Mouse (Mus musculus) hindbrain, embryonic 16.5 days (tissue): ENCODE measurements around the gene Gm47289. TPM values are rescaled to one million over a fixed set of nuclear protein-coding genes. Genes with fewer than 3 reads are reported as not detected.
A peak's percentile ranks its signal among the peaks of the same experiment; 100 is the strongest.

Experiments
- ATAC-seq: fragments of 200-750 bp; cut with Nextera tagmentation; 2 replicates; pipeline ENCODE4 v1.8.0; 2017; ENCODE audit warnings: moderate TSS enrichment, moderate library complexity
- H3K27ac ChIP-seq: fragments of 300-500 bp; sonication (generic); 2 replicates; pipeline ENCODE4 v1.5.1; 2014; ENCODE audit warnings: low read depth, mild to moderate bottlenecking, control low read depth, low read length, moderate library complexity
- H3K27me3 ChIP-seq: fragments of 300-500 bp; sonication (generic); replicated peaks from 2 replicates; pipeline ENCODE4 v1.6.1; 2014; ENCODE audit warnings: low read length; ENCODE audit not compliant: control insufficient read depth, insufficient read depth
- H3K36me3 ChIP-seq: fragments of 300-500 bp; sonication (generic); 2 replicates; pipeline ENCODE4 v1.6.1; 2014; ENCODE audit warnings: mild to moderate bottlenecking, low read length, moderate library complexity, mixed read lengths; ENCODE audit not compliant: control insufficient read depth, insufficient read depth
- H3K4me1 ChIP-seq: fragments of 300-500 bp; sonication (generic); 2 replicates; pipeline ENCODE4 v1.6.1; 2014; ENCODE audit warnings: low read depth, low read length; ENCODE audit not compliant: control insufficient read depth, insufficient read depth
- H3K4me2 ChIP-seq: fragments of 300-500 bp; sonication (generic); 2 replicates; pipeline ENCODE4 v1.6.1; 2014; ENCODE audit warnings: mild to moderate bottlenecking, low read length, control low read depth, moderate library complexity
- H3K4me3 ChIP-seq: fragments of 300-500 bp; sonication (generic); 2 replicates; pipeline ENCODE4 v1.5.1; 2014; ENCODE audit warnings: mild to moderate bottlenecking, low read length, control low read depth, moderate library complexity
- H3K9ac ChIP-seq: fragments of 300-500 bp; sonication (generic); 2 replicates; pipeline ENCODE4 v1.6.1; 2014; ENCODE audit warnings: low read depth, mild to moderate bottlenecking, control low read depth, low read length, moderate library complexity
- H3K9me3 ChIP-seq: fragments of 300-500 bp; sonication (generic); 2 replicates; pipeline ENCODE4 v1.6.1; 2014; ENCODE audit warnings: mild to moderate bottlenecking, low read length, moderate library complexity; ENCODE audit not compliant: control insufficient read depth
- WGBS: fragments of 180-500 bp; shearing (Covaris S2); extraction: QIAGEN DNeasy Blood & Tissue Kit; methylation state at CpG from one replicate; pipeline ENCODE4 v1.1.7; 2014; 5-methylcytosine and 5-hydroxymethylcytosine counted together
- polyA plus RNA-seq: library from polyadenylated mRNA; unstranded; fragments of >200 nt; fragmentation: Nextera tagmentation; extraction: Ambion mirVana; gene quantifications from 2 replicates; pipeline ENCODE4 v1.2.1, GENCODE M21; 2015

Gm47289 gene
- polyA plus RNA-seq, 1 experiment from 2014 or later, result not detected

DNA sequence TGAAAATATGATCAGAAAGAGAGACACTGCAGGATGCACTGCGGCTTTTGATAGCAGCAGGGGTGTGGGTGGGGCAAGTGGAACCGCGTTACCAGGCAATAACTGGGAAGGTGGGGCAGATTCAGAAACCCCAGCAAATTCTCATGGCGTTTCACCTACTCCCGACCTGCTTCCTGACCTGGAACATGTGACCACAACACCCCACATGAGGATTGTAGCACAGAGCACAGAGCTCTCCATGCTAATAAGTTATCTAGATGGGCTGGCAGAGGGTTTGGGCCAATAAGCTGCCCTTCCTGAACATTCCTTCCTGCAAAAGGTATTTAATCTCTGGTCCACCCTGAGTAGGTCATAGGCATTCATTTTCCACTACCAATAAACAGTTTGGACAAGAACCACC lies 28.3 kb upstream of the Gm47289 start:
- no peak overlapping the region for H3K4me2 ChIP-seq
- no peaks in the 10 kb centered on the region for H3K27me3 ChIP-seq
- WGBS, result 55% methylated on average over 5 of the region's 5 CpGs
- H3K36me3 ChIP-seq, result no peaks in the 10 kb centered on the region
- ATAC-seq, result no peak
- no peaks in the 10 kb centered on the region for H3K4me1 ChIP-seq
- H3K9me3 ChIP-seq, result no peaks in the 10 kb centered on the region
- no peak overlapping the region for H3K27ac ChIP-seq
- H3K4me3 ChIP-seq, result no peak overlapping the region
- H3K9ac ChIP-seq, result no peak overlapping the region

GRCm38 (mm10) chr9:119138836-119139235 lies 20.1 kb upstream of the Gm47289 start:
- Histone ChIP-seq H3K27me3 (no peaks in the 10 kb centered on the region), H3K4me1 (no peaks in the 10 kb centered on the region), H3K9ac (no peak overlapping the region), H3K4me2 (no peak overlapping the region), H3K4me3 (no peak overlapping the region), H3K9me3 (no peaks in the 10 kb centered on the region), H3K27ac (no peak overlapping the region), H3K36me3 (no peaks in the 10 kb centered on the region)
- ATAC-seq, result no peak
- 85% methylated on average over 2 of the region's 2 CpGs for WGBS

DNA sequence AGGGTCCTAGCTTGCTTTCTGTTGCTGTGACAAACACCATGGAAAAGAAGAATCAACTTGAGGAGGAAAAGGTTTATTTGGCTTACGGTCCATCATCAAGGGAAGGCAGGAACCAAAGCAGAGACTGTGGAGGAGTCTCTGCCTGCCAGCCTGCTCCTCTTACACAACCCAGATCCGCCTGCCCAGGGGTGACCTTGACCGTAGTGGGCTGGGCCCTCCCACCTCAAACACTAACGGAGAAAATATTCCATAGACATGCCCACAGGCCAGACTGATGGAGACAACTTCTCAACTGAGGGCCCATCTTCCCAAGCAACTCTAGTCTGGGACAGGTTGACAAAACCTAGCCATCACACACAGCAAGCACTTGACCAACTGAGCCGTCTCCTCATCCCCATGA lies 16.9 kb upstream of the Gm47289 start:
- Histone ChIP-seq H3K27me3 (no peaks in the 10 kb centered on the region), H3K4me1 (no peaks in the 10 kb centered on the region), H3K9ac (no peak overlapping the region), H3K9me3 (no peaks in the 10 kb centered on the region), H3K36me3 (no peaks in the 10 kb centered on the region), H3K4me2 (no peak overlapping the region), H3K27ac (no peak overlapping the region), H3K4me3 (no peak overlapping the region)
- ATAC-seq, result no peak
- 97% methylated on average over 5 of the region's 5 CpGs for WGBS

- Histone ChIP-seq H3K36me3 (no peaks in the 10 kb centered on the region), H3K4me1 (no peaks in the 10 kb centered on the region), H3K9ac (no peak overlapping the region), H3K4me2 (no peak overlapping the region), H3K4me3 (no peak overlapping the region), H3K27ac (no peak overlapping the region), H3K27me3 (no peaks in the 10 kb centered on the region), H3K9me3 (no peaks in the 10 kb centered on the region)
- no peak for ATAC-seq
- 78% methylated on average over 9 of the region's 9 CpGs for WGBS
Observed at GRCm38 (mm10) chr9:119143372-119143771, 15.6 kb upstream of the Gm47289 start.

DNA sequence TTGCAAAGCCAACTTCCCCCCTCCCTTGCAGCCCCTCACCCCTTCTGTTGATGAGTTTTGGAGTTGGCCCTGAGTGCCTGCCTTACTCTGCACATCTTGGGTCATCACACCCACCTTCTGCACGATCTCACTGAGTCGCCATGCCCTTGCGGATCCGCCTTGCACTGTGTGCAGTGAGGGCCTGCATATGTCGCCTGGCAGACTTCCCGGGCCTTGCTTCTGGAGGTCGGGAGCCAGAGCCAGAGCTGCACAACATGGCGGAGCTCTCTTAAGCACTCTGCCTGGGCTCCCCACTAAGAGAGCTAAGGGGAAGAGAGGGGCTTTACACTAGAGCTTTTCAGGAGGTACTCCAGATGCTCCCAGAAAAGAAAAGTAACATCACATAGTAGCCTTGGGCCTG lies 14.3 kb upstream of the Gm47289 start:
- WGBS, result 73% methylated on average over 8 of the region's 8 CpGs
- no peak overlapping the region for H3K27ac ChIP-seq
- ATAC-seq, result peak; percentile 73; the same call in 1 of the 2 replicates
- H3K4me3 ChIP-seq, result no peak overlapping the region
- no peaks in the 10 kb centered on the region for H3K36me3 ChIP-seq
- H3K4me2 ChIP-seq, result no peak overlapping the region
- no peaks in the 10 kb centered on the region for H3K9me3 ChIP-seq
- H3K4me1 ChIP-seq, result no peaks in the 10 kb centered on the region
- H3K27me3 ChIP-seq, result no peaks in the 10 kb centered on the region
- H3K9ac ChIP-seq, result no peak overlapping the region

DNA sequence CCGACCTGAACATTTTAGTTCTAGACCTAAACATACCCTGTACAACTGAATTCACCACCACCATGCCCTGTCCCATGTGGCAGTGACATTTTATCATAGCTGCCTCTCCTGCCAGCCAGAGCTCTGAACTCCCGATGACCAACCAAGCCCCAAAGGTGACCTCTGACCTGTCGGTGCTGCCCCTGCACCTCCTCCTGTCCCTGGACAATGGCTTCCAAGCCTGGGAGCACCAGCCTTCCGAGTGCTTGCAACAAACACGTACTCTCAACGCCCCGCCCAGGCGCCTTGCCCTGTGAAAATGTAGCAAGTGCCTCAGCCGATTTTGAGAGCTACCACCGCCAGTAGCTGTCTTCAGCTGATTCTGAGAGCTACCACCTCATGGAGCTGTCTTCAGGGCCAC lies 13.8 kb upstream of the Gm47289 start:
- Histone ChIP-seq H3K4me3 (no peak overlapping the region), H3K9me3 (no peaks in the 10 kb centered on the region), H3K27me3 (no peaks in the 10 kb centered on the region), H3K27ac (no peak overlapping the region), H3K9ac (no peak overlapping the region), H3K4me2 (no peak overlapping the region), H3K36me3 (no peaks in the 10 kb centered on the region), H3K4me1 (no peaks in the 10 kb centered on the region)
- ATAC-seq, result no peak
- WGBS, result 52% methylated on average over 9 of the region's 10 CpGs

DNA sequence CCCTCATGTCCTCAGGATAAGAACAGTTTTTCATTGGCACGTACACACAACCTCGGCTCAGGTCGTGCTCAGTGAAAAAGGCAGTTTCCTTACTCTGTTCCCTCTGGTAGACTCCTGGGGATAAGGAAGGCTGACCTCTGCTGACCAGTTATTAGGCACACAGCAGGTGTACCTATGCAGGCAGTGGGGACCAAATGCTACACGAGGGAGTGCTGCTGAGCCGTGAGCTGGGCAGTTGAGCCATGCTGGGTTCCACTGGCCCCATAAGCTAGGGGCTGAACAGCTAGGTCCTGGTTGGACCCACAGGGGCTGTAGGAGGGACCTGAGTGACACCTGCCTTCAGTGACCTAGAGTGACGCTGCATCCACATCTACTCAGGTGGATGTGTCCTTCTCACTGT lies 13.3 kb upstream of the Gm47289 start:
- H3K4me1 ChIP-seq, result no peaks in the 10 kb centered on the region
- WGBS, result 70% methylated on average over 6 of the region's 6 CpGs
- no peak for ATAC-seq
- no peak overlapping the region for H3K27ac ChIP-seq
- no peaks in the 10 kb centered on the region for H3K36me3 ChIP-seq
- no peak overlapping the region for H3K4me2 ChIP-seq
- H3K9me3 ChIP-seq, result no peaks in the 10 kb centered on the region
- no peak overlapping the region for H3K9ac ChIP-seq
- no peaks in the 10 kb centered on the region for H3K27me3 ChIP-seq
- no peak overlapping the region for H3K4me3 ChIP-seq

GRCm38 (mm10) chr9:119146098-119146770 lies 12.7 kb upstream of the Gm47289 start:
- Histone ChIP-seq H3K36me3 (no peaks in the 10 kb centered on the region), H3K27ac (no peak overlapping the region), H3K9ac (no peak overlapping the region), H3K27me3 (no peaks in the 10 kb centered on the region), H3K4me3 (no peak overlapping the region), H3K9me3 (no peaks in the 10 kb centered on the region), H3K4me1 (no peaks in the 10 kb centered on the region), H3K4me2 (no peak overlapping the region)
- no peak for ATAC-seq
- WGBS, result 76% methylated on average over 13 of the region's 13 CpGs

- H3K4me1 ChIP-seq, result no peaks in the 10 kb centered on the region
- no peak for ATAC-seq
- no peaks in the 10 kb centered on the region for H3K27me3 ChIP-seq
- no peak overlapping the region for H3K9ac ChIP-seq
- no peak overlapping the region for H3K4me3 ChIP-seq
- H3K9me3 ChIP-seq, result no peaks in the 10 kb centered on the region
- WGBS, result 31% methylated on average over 5 of the region's 5 CpGs
- H3K4me2 ChIP-seq, result no peak overlapping the region
- no peak overlapping the region for H3K27ac ChIP-seq
- H3K36me3 ChIP-seq, result no peaks in the 10 kb centered on the region
Observed at GRCm38 (mm10) chr9:119149601-119150000, 9.4 kb upstream of the Gm47289 start.

DNA sequence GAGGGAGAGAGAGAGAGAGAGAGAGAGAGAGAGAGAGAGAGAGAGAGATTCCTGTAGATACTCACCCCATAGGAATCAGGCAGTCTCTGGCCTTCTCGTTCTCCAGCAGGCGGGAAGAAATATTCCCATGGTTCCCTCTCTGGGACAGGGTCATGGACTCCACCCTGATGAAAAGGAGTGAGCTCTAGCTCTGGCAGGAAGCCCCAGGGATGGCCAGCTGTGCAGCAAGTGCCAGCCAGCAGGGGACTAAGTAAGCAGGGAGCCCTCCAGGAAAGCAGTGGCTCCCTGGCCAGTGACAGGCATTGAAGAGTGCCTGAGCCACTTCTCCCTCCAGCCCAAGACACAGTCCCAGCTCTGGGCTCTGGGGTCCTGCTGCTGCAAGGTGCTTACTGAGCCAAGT lies 7.2 kb upstream of the Gm47289 start:
- Histone ChIP-seq H3K27ac (no peak overlapping the region), H3K4me1 (no peaks in the 10 kb centered on the region), H3K9ac (no peak overlapping the region), H3K36me3 (no peaks in the 10 kb centered on the region), H3K4me3 (no peak overlapping the region), H3K4me2 (no peak overlapping the region), H3K27me3 (no peaks in the 10 kb centered on the region), H3K9me3 (no peaks in the 10 kb centered on the region)
- ATAC-seq, result no peak
- WGBS, result 59% methylated on average over 2 of the region's 2 CpGs
